Mouse (Mus musculus) pancreas, adult 10 weeks (tissue): ENCODE data around the gene Gm10670. TPM values are rescaled to one million over a fixed set of nuclear protein-coding genes. Genes with fewer than 3 reads are reported as not detected.

ENCODE experiments used
- polyA plus RNA-seq: library from polyadenylated mRNA; stranded (reverse); fragments of 350-450 nt; fragmentation: Illumina TruSeq; extraction: RNeasy Lipid Tissue Mini Kit (QIAGEN cat#74804); gene quantifications from one replicate; pipeline ENCODE4 v1.2.3, GENCODE M21; 2015; ENCODE audit warnings: low read depth, low replicate concordance; ENCODE audit not compliant: insufficient read depth

The Gm10670 gene
- polyA plus RNA-seq, result not detected

DNA sequence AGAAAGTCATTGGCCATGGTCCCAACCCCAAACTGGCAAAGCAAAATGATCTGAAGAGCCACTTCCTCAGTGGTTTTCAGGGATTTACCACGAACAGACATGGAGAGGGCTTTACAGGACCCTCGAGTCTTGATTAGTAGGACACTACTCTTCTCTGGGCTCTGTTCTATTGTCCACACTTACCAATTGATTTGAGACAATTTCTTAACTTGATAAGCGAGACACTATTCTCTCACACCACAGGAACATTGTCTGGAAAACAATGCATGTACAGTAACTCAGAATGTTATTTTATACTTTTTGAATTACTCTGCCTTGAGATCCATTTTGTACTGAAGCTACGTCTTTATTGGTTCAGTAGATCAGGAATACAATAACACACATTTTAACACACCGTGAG, at the start of gene Gm10670:
Gene Gm10670, minus strand, starts transcription at position 101 of the 400 bp plus-strand sequence.

DNA sequence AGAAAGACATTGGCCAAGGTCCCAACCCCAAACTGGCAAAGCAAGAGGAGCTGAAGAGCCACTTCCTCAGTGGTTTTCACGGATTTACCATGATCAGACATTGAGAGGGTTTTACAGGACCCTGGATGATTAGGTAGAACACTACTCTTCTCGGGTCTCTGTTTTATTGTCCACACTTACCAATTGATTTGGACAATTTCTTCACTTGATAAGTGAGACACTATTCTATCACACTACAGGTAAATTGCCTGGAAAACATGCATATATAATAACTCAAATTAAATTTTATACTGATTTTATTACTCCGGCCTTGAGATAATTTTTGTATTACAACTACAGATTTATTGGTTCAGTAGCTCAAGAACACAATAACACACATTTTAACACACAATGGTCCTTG, 35.7 kb upstream of the Gm10670 start, which contains the start of gene Vmn1r103:
Gene Vmn1r103, minus strand, starts transcription at position 101 of the 400 bp plus-strand sequence.

DNA sequence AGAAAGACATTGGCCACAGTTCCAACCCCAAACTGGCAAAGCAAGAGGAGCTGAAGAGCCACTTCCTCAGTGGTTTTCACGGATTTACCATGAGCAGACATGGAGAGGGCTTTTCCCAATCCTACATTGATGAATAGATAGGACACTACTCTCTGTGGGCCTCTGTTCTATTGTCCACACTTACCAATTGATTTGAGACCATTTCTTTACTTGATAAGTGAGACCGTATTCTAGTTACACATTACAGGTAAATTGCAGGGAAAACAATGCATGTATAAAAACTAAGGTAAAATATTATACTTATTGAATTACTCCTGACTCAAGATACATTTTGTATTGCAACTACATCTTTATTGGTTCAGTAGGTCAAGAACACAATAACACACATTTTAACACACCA, 32.2 kb downstream of the Gm10670 start, which contains the start of gene Vmn1r101:
Gene Vmn1r101, minus strand, starts transcription at position 101 of the 400 bp plus-strand sequence.

Other genes with a start within 250 kb of the Gm10670 start
- not detected for gene Gm4498, start 241.1 kb downstream of the Gm10670 start, polyA plus RNA-seq
- not detected for gene Gm5890, start 212.1 kb downstream of the Gm10670 start, polyA plus RNA-seq
- not detected for gene Gm4133, start 140.9 kb downstream of the Gm10670 start, polyA plus RNA-seq
- not detected for gene Gm5728, start 99.5 kb downstream of the Gm10670 start, polyA plus RNA-seq
- gene Vmn1r100, start 57.0 kb downstream of the Gm10670 start, polyA plus RNA-seq, result not detected
- gene Vmn1r101, start 32.3 kb downstream of the Gm10670 start, polyA plus RNA-seq, result not detected
- gene Vmn1r103, start 35.6 kb upstream of the Gm10670 start, polyA plus RNA-seq, result not detected
- not detected for gene Vmn1r104, start 58.9 kb upstream of the Gm10670 start, polyA plus RNA-seq
- gene Gm5726, start 70.8 kb upstream of the Gm10670 start, polyA plus RNA-seq, result not detected
- not detected for gene Gm4141, start 101.3 kb upstream of the Gm10670 start, polyA plus RNA-seq
- gene Gm4513, start 124.1 kb upstream of the Gm10670 start, polyA plus RNA-seq, result not detected
- gene Vmn1r107, start 194.0 kb upstream of the Gm10670 start, polyA plus RNA-seq, result not detected
- not detected for gene Vmn1r111, start 228.3 kb upstream of the Gm10670 start, polyA plus RNA-seq